Mouse (Mus musculus): ENCODE data around the gene Med4. TPM values are rescaled to one million over a fixed set of nuclear protein-coding genes. Genes with fewer than 3 reads are reported as not detected.
A peak's percentile ranks its signal among the peaks of the same experiment; 100 is the strongest.

Gene Med4
- total and polyA plus RNA-seq, 3 experiments: 12.5 to 23.5 (median 19.5) TPM

GRCm38 (mm10) chr14:73503237-73503933 lies 6.4 kb upstream of the Med4 start:
- peak overlapping the region; percentile 81 for H3K27ac ChIP-seq
- 0 out of 2 replicates have a peak overlapping the region, but pooled peaks have one; percentile 4 for H3K4me3 ChIP-seq
- H3K9ac ChIP-seq (ENCODE audit: low read depth, low read length): no peak overlapping the region
- intact Hi-C loops (cut with DNase I): loop anchor here (1.0 to 5.0 kb wide), 2 partner anchors 118 to 396 kb away; partner anchors contain the start of gene Itm2b
- no peak for DNase-seq
- H3K36me3 ChIP-seq (ENCODE audit: control insufficient read depth, insufficient read depth, low read length): no peaks in the 10 kb centered on the region; the same call in 1 of the 2 replicates
- H3K27me3 ChIP-seq (ENCODE audit: control insufficient read depth, insufficient read depth, low read length): no peaks in the 10 kb centered on the region
- no peaks in the 10 kb centered on the region for H3K79me2 ChIP-seq (replicated peaks; ENCODE audit: control insufficient read depth, insufficient read depth, low read length)
- no peak for TF ChIP-seq EP300 (IDR thresholded peaks at IDR 0.05; ENCODE audit: insufficient read depth, low read depth, low read length)
- no peak for TF ChIP-seq CTCF (IDR thresholded peaks at IDR 0.05)
- peak; percentile 27; the same call in 1 of the 2 replicates for TF ChIP-seq POLR2A (IDR thresholded peaks at IDR 0.05; ENCODE audit: insufficient read depth, low read depth, low read length)
- peaks cover 12% of the 10 kb centered on the region for H3K4me1 ChIP-seq (ENCODE audit: control insufficient read depth, insufficient read depth, low read length)
- 36% methylated on average over 13 of the region's 13 CpGs for WGBS

- no peak for DNase-seq
- no peaks in the 10 kb centered on the region; the same call in 1 of the 2 replicates for H3K36me3 ChIP-seq (ENCODE audit: control insufficient read depth, insufficient read depth, low read length)
- H3K27ac ChIP-seq: peak overlapping the region; percentile 54
- H3K27me3 ChIP-seq (ENCODE audit: control insufficient read depth, insufficient read depth, low read length): no peaks in the 10 kb centered on the region
- H3K79me2 ChIP-seq (replicated peaks; ENCODE audit: control insufficient read depth, insufficient read depth, low read length): no peaks in the 10 kb centered on the region
- intact Hi-C loops (cut with DNase I): no loop called here
- TF ChIP-seq POLR2A (IDR thresholded peaks at IDR 0.05; ENCODE audit: insufficient read depth, low read depth, low read length) (no peak), EP300 (IDR thresholded peaks at IDR 0.05; ENCODE audit: insufficient read depth, low read depth, low read length) (no peak), CTCF (IDR thresholded peaks at IDR 0.05) (no peak)
- no peak overlapping the region for H3K4me3 ChIP-seq
- no peak overlapping the region for H3K9ac ChIP-seq (ENCODE audit: low read depth, low read length)
- 64% methylated on average over 8 of the region's 8 CpGs for WGBS
- H3K4me1 ChIP-seq (ENCODE audit: control insufficient read depth, insufficient read depth, low read length): peaks cover 17% of the 10 kb centered on the region
These were observed 3.5 kb upstream of the Med4 start for GRCm38 (mm10) chr14:73506283-73506682.

DNA sequence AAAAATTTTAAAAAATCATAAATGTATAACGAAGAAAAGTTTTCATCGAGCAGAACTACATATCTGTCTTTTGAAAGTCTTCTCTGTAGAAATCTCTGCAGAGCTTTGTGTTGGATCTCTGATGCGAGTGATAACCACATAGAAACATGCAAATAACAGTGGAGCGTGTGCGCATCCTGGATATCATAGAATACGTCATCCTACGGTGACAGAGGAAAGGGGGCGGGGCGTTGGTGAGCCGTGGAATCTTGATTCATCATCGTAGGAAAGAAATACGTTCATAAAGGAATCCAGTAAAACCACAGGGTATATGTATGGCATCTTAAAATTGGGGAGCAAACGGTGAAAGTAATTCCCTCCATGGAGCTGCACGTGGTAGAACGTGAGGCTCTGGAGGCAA lies 2.6 kb upstream of the Med4 start:
- H3K27me3 ChIP-seq (ENCODE audit: control insufficient read depth, insufficient read depth, low read length): no peaks in the 10 kb centered on the region
- H3K27ac ChIP-seq: peak overlapping the region; percentile 52
- intact Hi-C loops (cut with DNase I): loop anchor here (1.0 kb wide), 1 partner anchor 30 kb away; no protein-coding TSS in a partner anchor
- no peak overlapping the region for H3K9ac ChIP-seq (ENCODE audit: low read depth, low read length)
- H3K79me2 ChIP-seq (replicated peaks; ENCODE audit: control insufficient read depth, insufficient read depth, low read length): no peaks in the 10 kb centered on the region
- peaks cover 13% of the 10 kb centered on the region for H3K4me1 ChIP-seq (ENCODE audit: control insufficient read depth, insufficient read depth, low read length)
- no peaks in the 10 kb centered on the region; the same call in 1 of the 2 replicates for H3K36me3 ChIP-seq (ENCODE audit: control insufficient read depth, insufficient read depth, low read length)
- DNase-seq: no peak
- 81% methylated on average over 15 of the region's 15 CpGs for WGBS
- TF ChIP-seq EP300 (IDR thresholded peaks at IDR 0.05; ENCODE audit: insufficient read depth, low read depth, low read length) (no peak), CTCF (IDR thresholded peaks at IDR 0.05) (no peak), POLR2A (IDR thresholded peaks at IDR 0.05; ENCODE audit: insufficient read depth, low read depth, low read length) (no peak)
- H3K4me3 ChIP-seq: no peak overlapping the region

DNA sequence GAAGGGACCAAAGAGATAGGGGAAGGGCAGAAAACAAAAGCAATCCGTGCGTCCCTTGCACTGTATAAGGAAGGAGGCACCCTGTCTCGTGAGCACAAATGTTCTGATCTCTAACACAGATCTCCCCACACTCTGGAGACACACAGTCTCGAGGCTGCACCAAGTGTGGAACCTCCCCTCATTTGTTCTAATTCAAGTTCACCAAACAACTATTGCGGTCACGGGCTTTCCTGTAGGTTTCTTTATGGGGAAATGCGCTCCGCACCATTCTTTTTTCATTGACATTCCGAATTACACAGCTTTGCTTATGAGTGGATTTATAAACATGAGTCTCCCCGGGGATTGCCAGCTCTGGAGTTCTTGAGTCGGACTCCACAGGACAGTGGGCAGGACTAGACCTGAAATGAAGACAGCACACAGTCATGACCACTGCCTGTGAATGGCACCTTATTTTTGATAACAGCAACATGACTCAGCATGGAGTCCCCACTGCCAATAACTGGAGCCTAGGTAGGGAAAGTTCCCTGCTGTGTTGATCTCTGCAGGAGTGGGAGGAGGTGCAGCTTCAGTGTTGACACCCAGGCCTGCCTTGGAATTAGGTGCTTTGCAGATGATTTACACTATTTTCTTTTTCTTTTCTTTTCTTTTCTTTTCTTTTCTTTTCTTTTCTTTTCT lies 2.0 kb upstream of the Med4 start:
- H3K27ac ChIP-seq: peak overlapping the region; percentile 68
- peak in 1 of 2 experiments; percentile 38 for DNase-seq
- no peaks in the 10 kb centered on the region for H3K27me3 ChIP-seq (ENCODE audit: control insufficient read depth, insufficient read depth, low read length)
- no peaks in the 10 kb centered on the region; the same call in 1 of the 2 replicates for H3K36me3 ChIP-seq (ENCODE audit: control insufficient read depth, insufficient read depth, low read length)
- WGBS: 40% methylated on average over 11 of the region's 11 CpGs
- H3K4me1 ChIP-seq (ENCODE audit: control insufficient read depth, insufficient read depth, low read length): peaks cover 12% of the 10 kb centered on the region
- no peak overlapping the region for H3K9ac ChIP-seq (ENCODE audit: low read depth, low read length)
- intact Hi-C loops (cut with DNase I): loop anchor here (1.0 to 2.0 kb wide), 2 partner anchors 31 to 123 kb away; partner anchors contain the start of gene Itm2b
- H3K79me2 ChIP-seq (replicated peaks; ENCODE audit: control insufficient read depth, insufficient read depth, low read length): no peaks in the 10 kb centered on the region
- TF ChIP-seq CTCF (IDR thresholded peaks at IDR 0.05) (no peak), EP300 (IDR thresholded peaks at IDR 0.05; ENCODE audit: insufficient read depth, low read depth, low read length) (no peak), POLR2A (IDR thresholded peaks at IDR 0.05; ENCODE audit: insufficient read depth, low read depth, low read length) (no peak)
- H3K4me3 ChIP-seq: no peak overlapping the region

DNA sequence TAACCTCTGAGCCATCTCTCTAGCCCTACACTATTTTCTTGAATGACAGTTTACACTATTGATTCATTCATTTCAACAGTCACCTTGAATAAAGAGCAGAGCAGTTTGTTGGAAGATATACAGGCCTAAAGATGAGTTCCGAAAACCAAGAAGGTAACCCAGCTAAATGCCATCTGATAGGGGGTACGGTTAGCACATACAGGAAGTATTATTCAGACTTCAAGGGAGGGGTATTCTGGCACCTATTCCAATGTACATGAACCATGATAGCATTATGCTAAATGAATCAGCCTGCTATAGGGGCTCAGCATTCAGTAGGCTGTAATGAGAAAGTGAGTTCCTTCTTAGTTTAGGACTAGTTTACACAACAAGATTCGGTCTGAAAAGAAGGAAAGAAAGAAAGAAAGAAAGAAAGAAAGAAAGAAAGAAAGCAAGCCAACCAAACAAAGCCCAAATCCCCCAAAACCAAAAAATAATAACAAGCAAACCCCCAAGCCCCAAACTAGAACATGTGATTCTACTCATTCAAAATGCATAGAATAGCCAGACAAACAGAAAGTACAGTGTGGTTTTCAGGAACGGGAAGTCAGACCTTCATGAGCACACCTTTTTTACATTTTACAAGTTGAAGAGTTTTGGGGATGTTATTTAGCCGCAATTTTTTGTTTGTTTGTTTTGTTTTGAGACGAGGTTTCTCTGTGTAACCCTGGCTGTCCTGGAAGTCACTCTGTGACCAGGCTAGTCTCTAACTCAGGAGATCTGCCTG lies 1.0 kb upstream of the Med4 start:
- intact Hi-C loops (cut with DNase I): loop anchor here (2.0 kb wide), 1 partner anchor 124 kb away; the partner anchor contains the start of gene Itm2b
- TF ChIP-seq EP300 (IDR thresholded peaks at IDR 0.05; ENCODE audit: insufficient read depth, low read depth, low read length) (no peak), POLR2A (IDR thresholded peaks at IDR 0.05; ENCODE audit: insufficient read depth, low read depth, low read length) (no peak), CTCF (IDR thresholded peaks at IDR 0.05) (no peak)
- no peaks in the 10 kb centered on the region for H3K79me2 ChIP-seq (replicated peaks; ENCODE audit: control insufficient read depth, insufficient read depth, low read length)

More for the DNA sequence above, 1.0 kb upstream of the Med4 start:
- 83% methylated on average over 6 of the region's 6 CpGs for WGBS
- H3K9ac ChIP-seq (ENCODE audit: low read depth, low read length): no peak overlapping the region
- DNase-seq: no peak
- H3K4me1 ChIP-seq (ENCODE audit: control insufficient read depth, insufficient read depth, low read length): peaks cover 7% of the 10 kb centered on the region
- no peak overlapping the region for H3K4me3 ChIP-seq
- no peak overlapping the region for H3K27ac ChIP-seq
- H3K36me3 ChIP-seq (ENCODE audit: control insufficient read depth, insufficient read depth, low read length): no peaks in the 10 kb centered on the region
- no peaks in the 10 kb centered on the region for H3K27me3 ChIP-seq (ENCODE audit: control insufficient read depth, insufficient read depth, low read length)
